Mouse (Mus musculus) kidney, adult 18-20 months (tissue): ENCODE results near the gene Sp110.
A peak's percentile ranks its signal among the peaks of the same experiment; 100 is the strongest.
"Not testable (repeated sequence)": the region's sequence is repeated elsewhere in the genome, so short reads cannot be mapped to it uniquely, and the experiment has no call there.

Experiments used
- DNase-seq: peaks from one replicate; pipeline ENCODE4 v3.0.0; 2021

The Sp110 gene

GRCm38 (mm10) chr1:85543818-85544217 lies 54.8 kb downstream of the Sp110 start:
- not testable (repeated sequence) for DNase-seq

DNA sequence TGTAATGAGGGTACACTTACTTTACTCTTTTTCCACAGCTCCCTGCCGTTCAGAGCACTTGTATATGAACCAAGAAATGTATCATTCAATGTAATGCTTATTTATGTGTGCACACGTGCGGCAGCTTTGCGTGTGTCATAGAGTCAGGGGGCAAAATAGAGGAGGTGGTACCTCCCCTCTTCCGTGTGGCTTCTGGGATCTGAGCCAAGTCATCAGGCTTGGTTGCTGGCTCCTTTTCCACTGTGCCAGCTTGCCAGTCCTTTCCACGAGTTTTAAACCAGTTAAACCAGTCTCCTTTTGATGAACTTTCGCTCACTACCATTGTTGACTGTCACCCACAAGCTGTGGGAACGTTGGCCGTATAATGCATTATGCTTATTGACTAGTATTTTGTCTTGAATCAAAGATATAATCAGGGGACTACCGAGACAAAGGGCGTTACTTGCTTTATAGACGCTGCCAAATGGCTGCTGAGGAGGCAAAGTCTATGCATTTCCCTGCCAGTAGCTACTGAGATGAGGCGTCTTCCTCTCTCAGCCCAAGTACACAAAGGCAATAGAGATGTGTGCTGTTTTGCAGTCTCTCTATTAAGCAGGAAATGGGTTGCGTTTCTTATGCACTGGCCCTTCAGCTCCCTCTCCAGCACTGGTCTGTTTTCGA lies 70.0 kb downstream of the Sp110 start:
- DNase-seq, result peak; percentile 13
